Mouse (Mus musculus) central nervous system, embryonic 14 days (tissue): ENCODE results near the gene Farp1. TPM values are rescaled to one million over a fixed set of nuclear protein-coding genes. Genes with fewer than 3 reads are reported as not detected.

Experiments
- polyA plus RNA-seq: library from polyadenylated mRNA; depleted of rRNA; stranded (reverse); fragments of >200 nt; gene quantifications from 2 replicates; pipeline ENCODE4 v1.2.3, GENCODE M21; 2012; rRNA removed

Gene Farp1
- polyA plus RNA-seq: 53.4 and 65.5 TPM in 2 replicates

GRCm38 (mm10) chr14:121034973-121035662, at the start of gene Farp1:
TSS of gene Farp1 (plus strand) at chr14:121035200.

Other genes starting within 250 kb of the Farp1 start
- gene Ipo5, start 124.0 kb upstream of the Farp1 start, polyA plus RNA-seq: 79.0 and 84.2 TPM in 2 replicates